Mouse (Mus musculus): ENCODE measurements around the gene Fis1. TPM values are rescaled to one million over a fixed set of nuclear protein-coding genes. Genes with fewer than 3 reads are reported as not detected.
A peak's percentile ranks its signal among the peaks of the same experiment; 100 is the strongest.

Gene Fis1
- total and polyA plus RNA-seq, 3 experiments, result 142 to 207 (median 152) TPM

DNA sequence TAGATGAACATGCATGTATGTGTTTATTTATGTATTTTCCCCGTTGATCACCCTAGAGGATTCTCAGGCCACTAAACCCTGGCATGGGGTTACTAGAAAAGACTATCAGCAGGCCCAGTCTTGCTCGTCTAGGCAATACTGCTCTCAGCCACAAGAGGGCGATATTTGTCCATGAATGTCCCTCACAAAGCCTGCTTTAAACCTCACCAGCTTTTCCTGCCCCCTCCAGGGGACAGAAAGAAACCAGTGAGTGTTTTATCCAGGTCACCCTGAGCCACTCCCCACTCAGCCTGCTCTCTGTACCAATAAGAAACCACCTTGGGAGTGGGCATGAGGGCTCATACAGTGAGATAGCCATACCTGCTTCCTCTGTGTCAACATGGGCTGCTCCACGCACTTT lies 24.0 kb upstream of the Fis1 start:
- H3K9me3 ChIP-seq (replicated peaks; ENCODE audit: low read length), result no peaks in the 10 kb centered on the region
- dilution Hi-C loops (cut with MboI; ENCODE audit: extremely low pct_ligation_motif_present, extremely low pct_unique_long_range_greater_than_20kb, low sequenced_read_pairs) (no loop called here), in situ Hi-C loops (cut with MboI; ENCODE audit: low pct_ligation_motif_present, low pct_unique_long_range_greater_than_20kb, low sequenced_read_pairs) (loop anchor here (5.0 to 10.0 kb wide), 2 partner anchors 33 to 186 kb away; partner anchors contain the start of gene Trim56)
- H3K79me2 ChIP-seq (replicated peaks; ENCODE audit: control insufficient read depth, extremely low read depth, insufficient read depth, poor library complexity, severe bottlenecking), result no peaks in the 10 kb centered on the region
- peaks cover 0 to 8% of the 10 kb centered on the region in 2 experiments for H3K36me3 ChIP-seq (replicated peaks in 1 of 2; ENCODE audit: control insufficient read depth in 1 of 2, insufficient read depth in 1 of 2, low read length in 1 of 2)
- no peak overlapping the region for H3K4me2 ChIP-seq (ENCODE audit: insufficient read depth, low read depth, poor library complexity, severe bottlenecking)
- no peak overlapping the region for H3K4me3 ChIP-seq (replicated peaks in 1 of 3; ENCODE audit: low read depth in 2 of 3, low read length in 2 of 3, poor library complexity in 1 of 3)
- H3K27ac ChIP-seq (ENCODE audit: insufficient read depth, low read depth), result no peak overlapping the region
- TF ChIP-seq MAX (IDR thresholded peaks at IDR 0.05; ENCODE audit: low read length), result no peak
- TF ChIP-seq MAZ (IDR thresholded peaks at IDR 0.05; ENCODE audit: low read depth, low read length), result peak; percentile 39; the same call in 1 of the 2 replicates
- no peak for TF ChIP-seq USF1 (IDR thresholded peaks at IDR 0.05; ENCODE audit: low read depth, low read length)
- TF ChIP-seq TCF12 (IDR thresholded peaks at IDR 0.05; ENCODE audit: low read depth, low read length), result no peak
- peak; percentile 99 for TF ChIP-seq RAD21 (IDR thresholded peaks at IDR 0.05; ENCODE audit: low read depth, low read length)
- TF ChIP-seq GABPA (IDR thresholded peaks at IDR 0.05; ENCODE audit: insufficient replicate concordance, low read depth, low read length), result no peak
- TF ChIP-seq RCOR1 (conservative IDR thresholded peaks at IDR 0.05; ENCODE audit: low read depth, low read length), result no peak
- TF ChIP-seq TBP (conservative IDR thresholded peaks at IDR 0.05; ENCODE audit: low read depth, low read length), result no peak
- peak; percentile 94 to 99 for TF ChIP-seq CTCF (conservative IDR thresholded peaks at IDR 0.05 in 1 of 2, IDR thresholded peaks at IDR 0.05 in 1 of 2; ENCODE audit: low read depth in 2 of 2, low read length in 2 of 2)
- TF ChIP-seq SMC3 (IDR thresholded peaks at IDR 0.05; ENCODE audit: low read depth, low read length), result peak; percentile 91
- TF ChIP-seq ZC3H11A (IDR thresholded peaks at IDR 0.05; ENCODE audit: low read depth, low read length), result peak; percentile 51
- DNase-seq (ENCODE audit: extremely low read depth), result peak; percentile 88
- peaks cover 5 to 20% of the 10 kb centered on the region in 2 experiments for H3K4me1 ChIP-seq (ENCODE audit: control insufficient read depth in 1 of 2, insufficient read depth in 2 of 2)
- no peaks in the 10 kb centered on the region for H3K27me3 ChIP-seq (replicated peaks)
- H3K9ac ChIP-seq (ENCODE audit: insufficient read depth, low read depth), result no peak overlapping the region

DNA sequence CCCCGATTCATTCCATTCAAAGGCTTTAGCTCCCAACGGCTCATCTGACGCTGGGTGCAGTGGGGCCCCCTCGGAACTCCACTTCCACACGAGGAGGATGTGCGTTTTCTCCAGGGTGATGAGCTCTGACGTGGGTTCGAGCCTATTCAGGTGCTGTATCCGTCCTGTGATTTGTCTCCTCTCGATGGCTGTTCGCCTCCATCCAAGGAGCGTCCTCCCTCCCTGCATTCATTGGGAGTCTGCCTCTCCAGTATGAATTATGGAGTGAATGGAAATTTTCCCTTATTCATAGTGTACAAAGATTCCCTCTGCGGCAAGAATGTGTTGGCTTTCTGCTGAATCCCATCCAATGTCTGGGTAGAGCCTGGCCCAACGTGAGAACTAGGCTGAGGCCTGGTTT lies 21.2 kb upstream of the Fis1 start:
- no peak overlapping the region for H3K4me2 ChIP-seq (ENCODE audit: insufficient read depth, low read depth, poor library complexity, severe bottlenecking)

DNA sequence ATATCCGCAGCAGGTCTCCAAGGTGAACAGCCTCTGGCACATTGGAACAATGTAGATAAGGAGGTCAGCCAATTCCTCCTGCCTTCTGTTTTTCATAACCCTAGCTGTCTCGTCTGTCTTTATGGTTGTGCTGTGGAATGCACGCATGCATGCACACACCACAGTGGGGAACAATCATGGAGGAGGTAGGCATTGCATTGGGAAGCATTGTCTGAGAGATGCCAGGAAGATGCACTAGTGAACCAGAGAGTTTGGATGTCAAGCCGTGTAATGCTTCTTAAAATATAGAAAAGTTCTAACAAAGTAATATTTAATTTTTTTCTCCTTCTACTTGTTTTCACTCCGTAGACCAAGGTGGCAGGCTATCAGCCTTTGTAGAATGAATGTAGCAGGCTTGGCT lies 20.1 kb upstream of the Fis1 start:
- H3K4me2 ChIP-seq (ENCODE audit: insufficient read depth, low read depth, poor library complexity, severe bottlenecking), result peak overlapping the region; percentile 37
- dilution Hi-C loops (cut with MboI; ENCODE audit: extremely low pct_ligation_motif_present, extremely low pct_unique_long_range_greater_than_20kb, low sequenced_read_pairs), result no loop called here
- no peaks in the 10 kb centered on the region for H3K79me2 ChIP-seq (replicated peaks; ENCODE audit: control insufficient read depth, extremely low read depth, insufficient read depth, poor library complexity, severe bottlenecking)
- no peak for TF ChIP-seq CHD1 (IDR thresholded peaks at IDR 0.05; ENCODE audit: low read depth, low read length)
- TF ChIP-seq ZNF384 (IDR thresholded peaks at IDR 0.05; ENCODE audit: low read depth, low read length), result no peak
- no peak for TF ChIP-seq GABPA (IDR thresholded peaks at IDR 0.05; ENCODE audit: insufficient replicate concordance, low read depth, low read length)
- TF ChIP-seq NRF1 (IDR thresholded peaks at IDR 0.05; ENCODE audit: low read depth, low read length), result no peak
- TF ChIP-seq POLR2A (IDR thresholded peaks at IDR 0.05; ENCODE audit: low read depth, low read length), result no peak
- TF ChIP-seq JUND (conservative IDR thresholded peaks at IDR 0.05; ENCODE audit: low read depth, low read length), result no peak
- no peak for TF ChIP-seq KAT2A (IDR thresholded peaks at IDR 0.05; ENCODE audit: insufficient replicate concordance, low read length)
- TF ChIP-seq USF1 (IDR thresholded peaks at IDR 0.05; ENCODE audit: low read depth, low read length), result no peak
- TF ChIP-seq SIN3A (IDR thresholded peaks at IDR 0.05; ENCODE audit: low read length), result no peak
- no peak overlapping the region for H3K9ac ChIP-seq (ENCODE audit: insufficient read depth, low read depth)
- H3K27me3 ChIP-seq (replicated peaks), result no peaks in the 10 kb centered on the region
- DNase-seq (ENCODE audit: extremely low read depth), result no peak
- H3K9me3 ChIP-seq (replicated peaks; ENCODE audit: low read length), result no peaks in the 10 kb centered on the region
- H3K4me1 ChIP-seq (ENCODE audit: control insufficient read depth in 1 of 2, insufficient read depth in 2 of 2), result peaks cover 5 to 22% of the 10 kb centered on the region in 2 experiments
- H3K4me3 ChIP-seq (replicated peaks in 1 of 3; ENCODE audit: low read depth in 2 of 3, low read length in 2 of 3, poor library complexity in 1 of 3), result no peak overlapping the region
- H3K36me3 ChIP-seq (replicated peaks in 1 of 2; ENCODE audit: control insufficient read depth in 1 of 2, insufficient read depth in 1 of 2, low read length in 1 of 2), result peaks cover 0 to 2% of the 10 kb centered on the region in 2 experiments
- in situ Hi-C loops (cut with MboI; ENCODE audit: low pct_ligation_motif_present, low pct_unique_long_range_greater_than_20kb, low sequenced_read_pairs), result no loop called here
- no peak overlapping the region for H3K27ac ChIP-seq (ENCODE audit: insufficient read depth, low read depth)

More for the DNA sequence above, 21.2 kb upstream of the Fis1 start:
- Histone ChIP-seq H3K9ac (ENCODE audit: insufficient read depth, low read depth) (no peak overlapping the region), H3K27ac (ENCODE audit: insufficient read depth, low read depth) (no peak overlapping the region), H3K79me2 (replicated peaks; ENCODE audit: control insufficient read depth, extremely low read depth, insufficient read depth, poor library complexity, severe bottlenecking) (no peaks in the 10 kb centered on the region), H3K4me1 (ENCODE audit: control insufficient read depth in 1 of 2, insufficient read depth in 2 of 2) (peaks cover 5 to 20% of the 10 kb centered on the region in 2 experiments), H3K4me3 (replicated peaks in 1 of 3; ENCODE audit: low read depth in 2 of 3, low read length in 2 of 3, poor library complexity in 1 of 3) (no peak overlapping the region), H3K27me3 (replicated peaks) (no peaks in the 10 kb centered on the region), H3K36me3 (replicated peaks in 1 of 2; ENCODE audit: control insufficient read depth in 1 of 2, insufficient read depth in 1 of 2, low read length in 1 of 2) (peaks cover 0 to 2% of the 10 kb centered on the region in 2 experiments), H3K9me3 (replicated peaks; ENCODE audit: low read length) (no peaks in the 10 kb centered on the region)
- DNase-seq (ENCODE audit: extremely low read depth), result no peak
- dilution Hi-C loops (cut with MboI; ENCODE audit: extremely low pct_ligation_motif_present, extremely low pct_unique_long_range_greater_than_20kb, low sequenced_read_pairs), result no loop called here
- TF ChIP-seq PAX5 (IDR thresholded peaks at IDR 0.05; ENCODE audit: low read length) (no peak), UBTF (IDR thresholded peaks at IDR 0.05; ENCODE audit: low read depth, low read length) (no peak), NELFE (IDR thresholded peaks at IDR 0.05; ENCODE audit: low read depth, low read length) (no peak), ZKSCAN1 (IDR thresholded peaks at IDR 0.05; ENCODE audit: borderline replicate concordance, low read depth, low read length) (no peak), KAT2A (IDR thresholded peaks at IDR 0.05; ENCODE audit: insufficient replicate concordance, low read length) (no peak)
- in situ Hi-C loops (cut with MboI; ENCODE audit: low pct_ligation_motif_present, low pct_unique_long_range_greater_than_20kb, low sequenced_read_pairs), result no loop called here
